Mouse (Mus musculus) left cerebral cortex, adult 18-20 months (tissue): Measurements from ENCODE around the gene Rora. TPM values are rescaled to one million over a fixed set of nuclear protein-coding genes. Genes with fewer than 3 reads are reported as not detected.

ENCODE experiments used
- DNase-seq, 2 experiments: peaks; one replicate each; pipeline ENCODE4 v3.0.0; 2021 to 2022; ENCODE audit warnings: low spot score in 2 of 2, mixed read lengths in 1 of 2
- total RNA-seq, 2 experiments: library from RNA; stranded (reverse); gene quantifications; 2 replicates each; pipeline ENCODE4 v1.2.3; 2021

Rora gene
- total RNA-seq, 2 experiments from 2014 or later: 66.0 to 72.4 TPM

DNA sequence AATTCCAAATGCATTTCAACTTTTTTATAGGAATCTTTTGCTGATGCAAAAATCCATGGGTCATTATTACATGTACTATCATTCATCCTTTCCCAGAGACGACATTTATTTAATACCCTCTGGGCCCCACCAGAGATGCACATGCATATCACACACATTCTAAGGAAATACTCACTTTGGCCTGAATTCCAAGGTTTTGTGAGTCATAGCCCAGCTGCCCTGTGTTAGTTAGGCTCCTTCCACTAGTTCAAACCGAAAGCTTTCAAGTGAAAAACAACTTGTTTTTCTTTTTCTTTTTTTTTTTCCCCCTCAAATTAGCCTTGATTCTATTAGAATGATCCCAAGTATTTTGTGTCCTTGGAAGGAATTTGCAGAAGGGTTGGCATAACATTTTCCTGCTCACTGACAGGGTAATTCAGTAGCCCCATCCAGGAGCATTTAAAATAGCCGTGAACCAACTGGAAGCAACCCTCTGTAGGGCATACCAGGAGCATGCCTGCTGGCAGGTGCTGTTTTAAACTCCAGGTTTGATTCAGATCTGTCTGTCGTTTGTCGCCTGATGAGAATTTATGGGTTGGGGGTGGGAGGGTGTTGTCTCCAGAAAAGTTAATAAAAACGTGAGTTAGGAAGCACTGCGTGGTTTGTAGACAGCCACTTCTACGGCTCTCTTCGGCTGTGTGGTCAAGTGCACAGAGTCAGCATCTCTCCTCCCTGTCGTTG, 621.3 kb downstream of the Rora start:
- no peak for DNase-seq

DNA sequence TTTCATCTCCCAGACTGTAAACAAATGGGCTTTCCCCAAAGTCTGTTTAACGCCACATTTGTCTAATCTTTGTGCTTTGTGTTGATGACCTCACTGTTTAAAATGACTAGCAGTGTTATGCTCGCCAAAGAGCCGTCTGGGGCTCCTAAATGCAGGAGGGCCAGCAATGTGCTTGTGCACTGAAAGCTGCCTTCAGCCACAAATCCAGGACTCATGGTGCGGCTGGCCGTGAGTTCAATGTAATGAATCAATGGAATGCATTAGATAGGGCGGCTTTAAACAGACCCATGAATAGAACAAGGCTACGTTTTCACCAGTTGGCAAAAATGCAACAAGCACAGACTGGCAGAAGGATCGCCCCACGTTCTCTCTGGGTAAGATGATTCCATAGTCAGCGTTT, 623.7 kb downstream of the Rora start:
- DNase-seq: no peak

DNA sequence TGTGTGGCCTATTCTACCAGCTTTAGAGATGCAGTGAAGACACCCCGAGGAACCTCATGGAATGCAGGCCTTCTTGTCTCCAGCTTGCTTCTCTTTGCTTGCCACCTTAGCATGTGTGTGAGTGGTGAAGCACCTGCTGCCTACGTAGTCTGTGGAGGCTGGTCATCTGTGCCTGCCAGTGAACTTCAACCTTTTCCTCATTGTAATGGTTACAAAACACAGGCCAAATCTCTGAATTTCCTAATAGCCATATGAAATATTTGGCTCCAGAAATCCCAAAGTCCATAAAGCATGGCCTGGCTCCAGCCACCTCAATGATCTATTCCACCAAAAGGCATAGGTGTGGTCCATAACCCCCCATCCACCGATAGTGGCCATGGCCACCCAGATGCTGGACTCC, 631.4 kb downstream of the Rora start:
- no peak for DNase-seq

DNA sequence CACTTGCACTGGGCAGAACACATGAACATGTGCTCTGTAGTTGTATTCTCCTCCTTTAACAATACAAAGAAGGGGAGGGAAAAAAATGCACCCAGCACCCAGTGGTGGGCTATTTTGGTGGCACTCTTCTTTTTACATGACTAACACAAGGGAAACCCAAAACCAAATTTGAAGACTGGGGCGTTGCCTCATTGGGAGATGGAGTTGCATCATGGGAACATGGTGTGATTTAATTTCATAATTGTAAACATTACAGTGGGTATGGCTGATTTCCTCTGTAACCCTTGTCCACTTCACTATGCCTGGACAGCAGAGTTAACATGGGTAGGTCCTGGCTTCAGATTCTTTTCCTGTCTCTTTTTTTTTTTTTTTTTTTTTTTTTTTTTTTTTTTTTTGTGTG, 634.5 kb downstream of the Rora start:
- no peak for DNase-seq

DNA sequence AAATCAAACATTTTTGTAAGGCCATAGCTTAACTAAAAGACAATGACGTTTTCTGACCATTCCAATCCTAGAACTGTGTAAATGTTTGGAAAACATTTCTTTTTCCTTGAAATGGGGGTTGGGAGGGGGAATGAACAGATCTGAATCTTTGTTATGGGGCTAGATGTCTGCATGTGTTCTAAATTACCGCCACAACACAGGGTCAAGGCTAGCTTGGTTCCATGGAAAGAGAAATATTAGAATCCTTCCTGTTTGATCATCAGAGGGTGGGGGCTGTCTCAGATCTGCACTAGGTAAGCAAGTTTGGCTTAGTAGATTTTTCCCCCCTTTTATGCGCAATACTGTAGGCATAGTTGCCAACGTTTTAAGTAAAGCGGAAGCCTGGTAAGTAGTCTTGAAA, 635.0 kb downstream of the Rora start:
- DNase-seq: no peak

DNA sequence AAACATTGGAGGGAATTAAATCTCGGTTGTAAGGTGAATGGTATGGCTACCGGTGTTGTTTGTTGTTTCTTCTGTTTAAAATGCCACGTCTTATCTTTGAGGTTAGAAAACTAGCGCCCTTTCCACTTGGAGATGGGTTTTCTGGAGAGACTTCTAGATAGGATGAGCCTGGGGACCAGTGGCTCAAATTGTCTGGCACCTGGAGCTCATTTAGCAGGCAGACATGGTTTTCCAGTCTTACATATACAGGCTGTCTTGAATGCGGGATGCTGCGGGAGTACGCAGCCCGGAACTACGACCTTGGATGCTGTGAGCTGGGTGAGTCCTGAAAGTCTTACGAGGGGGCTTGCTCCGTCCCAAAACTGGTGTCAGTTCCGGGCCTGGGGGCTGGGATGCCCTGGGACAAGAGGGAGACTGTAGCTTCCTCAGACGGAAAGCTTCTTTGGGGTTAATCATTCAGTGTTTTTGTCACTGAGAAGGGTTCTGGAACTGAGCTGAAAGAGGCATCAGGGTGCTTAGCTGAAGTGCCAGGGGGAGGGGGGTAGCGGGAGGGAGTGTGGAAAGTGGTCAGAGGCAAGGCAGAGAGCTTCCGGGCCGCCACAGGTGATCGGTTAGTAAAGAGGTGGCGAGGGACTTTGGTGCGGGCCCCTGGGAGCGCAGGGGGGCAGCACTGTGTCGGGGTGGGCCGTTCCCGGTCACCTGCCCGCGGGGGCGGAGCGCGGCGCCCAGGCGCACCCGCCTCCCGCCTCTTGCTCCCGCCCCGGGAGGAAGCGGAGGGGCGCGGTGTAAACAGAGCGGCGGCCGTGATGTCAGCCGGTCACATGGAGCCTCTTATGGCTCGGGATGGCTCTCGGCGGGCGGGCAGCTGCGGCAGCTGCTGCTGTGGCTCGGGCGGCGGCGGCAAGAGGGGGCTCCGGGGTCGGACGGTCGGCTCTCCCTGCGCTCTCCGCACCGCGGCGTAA, 635.8 kb downstream of the Rora start:
- DNase-seq: peak; percentile 75 to 82

DNA sequence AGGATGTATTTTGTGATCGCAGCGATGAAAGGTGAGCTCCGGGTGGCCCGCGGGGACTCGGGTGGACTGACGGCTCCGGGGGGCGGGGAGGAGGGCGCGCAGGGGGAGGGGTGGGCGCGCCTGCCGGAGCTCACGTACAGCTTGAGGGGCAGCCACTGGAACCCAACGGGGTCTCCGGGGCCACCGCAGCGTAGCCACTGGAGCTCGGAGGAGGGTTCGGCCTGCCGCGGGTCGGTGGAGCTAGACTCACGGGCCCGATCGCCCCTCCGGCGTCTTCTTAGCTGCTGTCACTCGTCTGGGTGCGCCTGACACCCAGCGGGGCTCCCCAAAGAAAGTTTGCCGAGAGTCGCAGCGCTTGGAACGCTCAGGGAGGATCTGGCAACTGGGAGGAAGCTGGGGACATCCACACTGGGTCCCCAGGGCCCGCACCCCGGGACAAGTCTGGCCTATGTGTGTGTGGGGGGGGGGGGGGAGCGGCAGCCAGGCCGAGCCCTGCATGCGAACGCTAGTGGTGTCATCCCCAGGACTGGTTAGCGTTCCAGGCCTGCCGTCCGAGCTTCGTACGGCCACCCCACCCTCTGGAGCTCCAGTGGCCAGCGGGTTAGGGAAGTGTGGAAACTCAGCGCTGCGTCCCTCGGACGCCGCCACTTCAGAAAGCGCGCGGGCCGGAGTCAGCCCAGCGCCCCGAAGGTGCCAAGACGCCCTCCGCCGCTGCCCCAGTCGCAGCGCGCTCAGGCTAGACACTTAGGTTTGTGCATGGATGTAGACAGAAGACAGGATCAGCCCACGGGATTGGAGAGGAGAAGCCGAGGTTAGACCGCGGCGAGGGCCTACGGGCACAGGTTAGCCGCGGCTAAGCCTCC, 636.7 kb downstream of the Rora start:
- peak; percentile 12 to 26 for DNase-seq

DNA sequence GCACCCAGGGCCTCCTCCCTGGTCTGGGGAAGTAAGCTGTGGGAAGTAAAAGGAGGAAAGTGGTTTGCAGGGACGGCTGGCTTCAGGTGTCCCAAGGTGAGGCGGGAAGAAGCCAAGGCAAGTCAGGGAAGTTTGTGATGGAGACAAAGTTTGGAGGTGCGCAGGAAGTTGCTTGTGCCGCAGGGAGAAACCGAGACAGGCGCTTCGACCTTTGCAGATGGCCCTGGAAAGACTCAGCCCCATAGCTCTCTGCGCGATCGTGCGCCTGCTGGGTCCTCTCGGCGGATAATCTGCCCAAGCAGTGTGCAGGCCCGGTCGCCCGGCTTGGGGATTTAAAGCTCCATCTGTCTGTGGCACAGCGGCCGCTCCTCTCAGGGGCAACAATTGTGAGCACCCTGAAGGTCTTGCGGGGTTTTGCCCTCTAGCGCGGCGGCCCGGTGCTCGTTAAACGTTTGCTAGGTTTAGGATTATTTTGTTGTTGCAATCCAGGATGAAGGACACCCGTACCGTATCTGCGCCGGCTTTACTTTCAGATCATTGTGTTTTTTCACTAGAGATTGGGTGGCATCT, 637.4 kb downstream of the Rora start:
- DNase-seq: peak; percentile 25 to 30

DNA sequence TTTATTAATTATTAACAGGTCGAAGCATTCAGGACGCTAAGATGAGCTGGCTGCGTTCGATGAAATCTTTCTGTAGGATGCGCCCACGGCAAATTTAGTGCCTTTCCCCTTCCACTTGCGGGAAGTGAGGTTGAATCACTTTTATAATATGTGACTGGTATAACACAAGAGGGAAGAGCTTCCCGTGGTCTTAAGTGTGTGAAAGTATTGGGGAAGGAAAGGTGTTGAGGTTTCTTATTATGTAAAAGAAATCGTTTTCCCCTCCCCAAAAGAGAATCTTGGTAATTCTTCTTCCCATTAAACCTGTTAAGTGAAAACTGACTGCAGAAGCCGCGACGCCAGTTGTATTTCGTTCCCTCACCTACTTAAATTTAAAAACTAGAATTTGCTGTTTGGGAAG, 637.9 kb downstream of the Rora start:
- DNase-seq: no peak

DNA sequence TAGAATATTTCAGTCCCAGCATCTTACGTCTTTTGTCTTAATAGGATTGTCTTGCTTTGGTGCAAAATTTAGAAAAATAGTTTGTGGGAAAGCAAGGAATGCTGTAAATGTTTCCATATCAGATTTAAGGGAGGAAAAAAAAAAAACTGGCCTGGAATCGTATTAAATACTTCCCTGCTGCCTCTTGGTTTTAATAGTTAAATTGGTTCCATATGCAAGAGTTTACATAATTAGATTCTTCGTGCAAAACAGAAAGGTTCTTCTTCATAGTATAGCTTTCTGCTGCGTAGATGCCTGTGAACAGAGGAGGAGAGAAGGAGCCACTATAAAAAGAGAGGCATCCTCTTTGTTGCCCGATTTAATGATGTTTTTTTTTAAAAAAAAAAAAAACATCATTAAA, 638.8 kb downstream of the Rora start:
- no peak for DNase-seq

DNA sequence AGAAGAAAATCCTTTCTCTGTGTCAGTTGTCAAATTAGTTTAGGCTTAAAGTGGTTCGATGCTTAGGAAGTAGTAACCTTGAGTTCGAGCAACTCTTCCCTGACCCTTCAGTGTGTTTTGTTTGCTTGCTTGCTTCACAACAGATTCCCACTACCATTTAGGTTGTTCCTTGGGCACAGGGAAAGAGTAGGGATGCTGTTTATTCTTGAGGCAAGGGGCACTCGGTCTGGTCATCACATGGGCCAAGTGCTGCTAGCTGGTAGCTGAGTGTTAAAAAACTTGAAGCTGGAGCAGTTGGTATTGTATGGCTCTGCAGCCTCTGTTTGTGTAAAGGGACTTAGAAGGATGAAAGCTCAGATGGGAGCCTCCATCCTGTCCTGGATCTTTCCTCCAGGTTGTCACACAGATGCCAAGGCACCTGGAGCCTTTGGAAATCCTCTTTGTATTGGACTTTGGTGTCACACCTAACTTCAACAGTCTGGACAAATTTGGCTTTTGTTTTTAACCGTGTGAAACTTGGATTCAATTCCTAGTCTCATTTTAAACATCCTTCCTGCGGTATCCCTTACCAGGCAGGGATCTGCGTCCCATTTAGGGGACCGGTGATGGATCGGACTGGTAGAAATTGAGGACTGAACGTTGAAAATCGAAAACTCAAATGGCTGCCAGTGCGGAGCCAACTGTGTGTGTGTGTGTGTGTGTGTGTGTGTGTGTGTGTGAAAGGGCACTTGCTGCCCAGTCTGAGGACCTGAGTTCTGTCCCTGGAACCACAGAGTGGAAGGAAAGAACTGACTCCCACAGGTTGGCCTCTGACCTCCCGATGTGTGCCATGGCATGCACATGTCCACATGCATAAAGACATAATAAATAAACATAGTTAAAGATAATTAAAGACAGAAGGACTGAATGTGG, 639.4 kb downstream of the Rora start:
- no peak for DNase-seq

DNA sequence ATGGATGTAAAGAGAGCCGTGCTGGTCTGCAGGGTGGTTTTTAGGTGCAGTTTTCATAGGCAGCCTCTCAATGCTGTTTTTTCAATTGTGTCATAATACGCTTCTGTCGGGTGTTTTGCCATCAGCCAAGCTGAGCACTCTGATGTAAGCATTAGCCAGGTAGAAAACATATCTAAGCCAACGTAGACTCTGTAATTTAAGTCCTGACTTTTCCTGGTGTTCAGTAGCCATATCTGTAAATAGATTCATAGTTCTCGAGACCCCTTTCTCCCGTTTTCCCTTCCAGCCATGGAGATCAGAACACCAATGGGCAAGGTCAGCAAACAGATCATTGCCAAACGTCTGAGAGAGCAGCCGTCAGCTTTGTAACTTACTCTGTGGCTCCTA, 640.1 kb downstream of the Rora start:
- no peak for DNase-seq

DNA sequence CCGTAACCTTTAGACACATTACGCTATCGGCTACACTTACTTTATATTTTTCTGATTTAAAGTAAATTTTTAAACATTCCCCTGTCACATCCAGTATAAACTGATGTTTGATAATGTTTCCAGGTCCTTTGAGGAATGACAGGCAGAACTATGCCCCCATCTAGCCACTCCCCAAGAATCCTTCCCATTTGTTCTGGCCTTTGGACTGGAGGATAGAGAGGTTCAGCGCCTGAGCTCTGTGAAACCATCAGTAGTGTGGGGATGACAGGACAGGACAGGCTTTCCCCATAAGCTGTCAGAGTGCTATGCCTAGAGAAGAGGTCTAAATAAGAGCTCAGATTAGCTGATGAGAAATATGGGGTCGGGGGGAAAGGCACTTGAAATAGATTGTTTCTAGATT, 640.8 kb downstream of the Rora start:
- no peak for DNase-seq

DNA sequence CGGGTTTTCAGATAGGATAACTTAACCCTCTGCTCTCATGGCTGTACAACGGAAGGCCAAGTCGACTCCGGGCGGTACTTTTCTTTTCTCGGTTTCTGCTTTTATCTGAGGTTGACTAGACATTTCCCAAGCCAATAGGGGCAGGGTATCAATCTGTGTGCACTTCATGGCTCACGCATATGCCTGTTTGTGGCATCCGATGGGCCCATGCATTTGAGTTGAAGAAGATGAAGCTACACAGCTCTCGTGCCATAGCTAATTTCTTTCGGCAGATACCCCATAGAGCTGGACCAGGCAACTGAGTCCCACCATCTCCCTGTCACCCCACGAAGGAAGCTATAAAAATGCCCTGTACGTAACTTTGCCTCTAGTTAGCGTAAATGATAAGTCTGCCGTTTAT, 641.3 kb downstream of the Rora start:
- DNase-seq: no peak

DNA sequence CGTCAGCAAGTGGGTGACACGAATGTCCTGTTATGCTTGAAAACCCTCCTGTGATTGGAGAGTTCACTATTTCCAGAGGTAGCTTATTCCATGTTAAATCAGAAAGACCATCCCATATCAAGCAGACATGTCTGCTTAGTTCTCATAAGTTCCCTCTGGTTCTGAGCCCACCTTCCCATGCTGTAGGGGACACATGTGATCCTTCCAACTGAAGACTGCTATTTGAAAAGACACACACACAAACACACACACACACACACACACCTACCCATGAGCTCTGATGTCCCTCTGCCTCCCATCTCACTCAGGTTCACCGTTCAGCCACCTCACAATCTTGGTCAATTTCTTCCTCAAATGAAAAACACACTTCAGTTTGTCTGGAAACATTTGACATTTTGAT, 642.2 kb downstream of the Rora start:
- DNase-seq: no peak

DNA sequence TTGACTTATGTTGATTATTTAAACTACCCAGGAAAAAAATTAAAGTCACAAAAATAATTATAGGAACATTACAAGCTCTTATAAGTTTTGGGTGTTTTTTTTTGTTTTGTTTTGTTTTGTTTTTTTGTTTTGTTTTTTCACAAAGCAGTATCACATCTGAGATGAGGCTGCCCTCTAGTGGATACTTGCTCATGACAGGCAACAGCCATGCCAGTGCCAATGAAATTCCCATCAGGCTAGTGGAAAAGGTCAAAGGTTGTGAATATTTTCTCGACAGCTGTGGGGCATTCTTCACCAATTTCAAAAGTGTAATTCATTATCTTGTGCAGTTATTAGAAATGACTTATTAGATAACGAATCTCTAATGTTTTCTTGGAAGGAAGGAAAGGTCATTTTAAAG, 642.8 kb downstream of the Rora start:
- DNase-seq: peak; percentile 47 to 75

DNA sequence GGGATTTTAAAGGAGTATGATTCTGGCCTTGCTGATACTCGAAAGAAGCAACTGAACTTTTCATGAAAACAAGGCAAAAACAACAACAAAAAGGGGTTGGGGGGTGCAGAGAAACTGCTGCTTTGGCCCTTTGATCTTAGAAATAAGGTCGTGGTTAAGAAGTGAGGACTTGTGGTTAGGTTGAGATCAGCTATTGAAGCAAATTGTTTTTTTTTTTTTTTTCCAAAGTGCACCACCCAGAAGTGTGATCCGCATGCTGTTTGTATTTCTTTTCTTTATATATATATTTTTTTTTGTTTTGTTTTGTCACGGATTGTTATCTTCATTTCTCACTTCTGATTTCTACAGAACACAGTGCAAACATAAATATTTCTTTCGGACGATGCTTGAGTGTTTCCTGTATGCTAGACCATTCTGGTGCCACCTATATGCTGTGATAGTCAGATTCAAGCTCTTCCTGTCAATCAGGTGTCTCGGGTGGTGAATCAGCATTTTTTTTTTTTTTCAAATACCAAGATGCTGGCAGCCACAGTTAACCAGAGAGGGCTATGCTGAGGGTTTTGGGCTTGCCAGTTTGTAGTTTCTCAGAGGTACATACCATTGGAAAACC, 644.3 kb downstream of the Rora start:
- no peak for DNase-seq

DNA sequence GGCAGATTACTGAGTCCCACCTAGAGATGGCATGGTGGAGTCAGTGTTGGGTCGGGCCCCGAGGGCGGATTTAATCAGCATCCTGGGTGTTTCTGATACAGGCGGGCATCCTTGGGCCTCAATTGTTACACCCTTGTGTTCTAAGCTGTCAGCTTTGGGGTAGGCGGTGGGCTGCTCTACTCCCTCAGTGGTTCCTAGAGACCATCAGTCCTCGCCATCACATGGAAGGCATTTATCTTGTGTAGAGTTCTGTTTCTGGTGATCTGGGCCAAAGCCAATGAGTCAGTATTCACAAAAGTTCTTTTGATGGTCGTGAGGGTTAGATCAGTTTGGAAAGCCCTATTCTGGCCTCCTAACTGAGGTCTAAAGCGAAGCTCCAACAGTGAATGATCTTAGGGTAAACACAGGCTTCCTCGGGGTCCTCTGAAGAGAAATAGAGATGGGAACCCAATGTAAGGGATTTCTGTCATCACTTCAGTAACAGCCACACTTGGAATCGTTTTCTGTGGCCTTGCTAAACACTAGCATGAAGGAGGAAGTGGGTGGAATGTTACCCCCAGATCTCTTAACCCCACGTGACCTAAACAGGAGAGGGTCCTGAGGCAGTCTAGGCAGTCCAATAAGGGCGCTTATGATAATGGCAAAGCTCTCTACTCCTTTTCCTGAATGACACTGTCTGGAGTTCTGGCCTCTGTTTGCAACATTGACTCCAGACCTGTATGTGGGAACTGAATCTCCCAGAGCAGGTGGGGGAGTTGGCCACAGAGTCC, 645.2 kb downstream of the Rora start:
- DNase-seq: no peak

DNA sequence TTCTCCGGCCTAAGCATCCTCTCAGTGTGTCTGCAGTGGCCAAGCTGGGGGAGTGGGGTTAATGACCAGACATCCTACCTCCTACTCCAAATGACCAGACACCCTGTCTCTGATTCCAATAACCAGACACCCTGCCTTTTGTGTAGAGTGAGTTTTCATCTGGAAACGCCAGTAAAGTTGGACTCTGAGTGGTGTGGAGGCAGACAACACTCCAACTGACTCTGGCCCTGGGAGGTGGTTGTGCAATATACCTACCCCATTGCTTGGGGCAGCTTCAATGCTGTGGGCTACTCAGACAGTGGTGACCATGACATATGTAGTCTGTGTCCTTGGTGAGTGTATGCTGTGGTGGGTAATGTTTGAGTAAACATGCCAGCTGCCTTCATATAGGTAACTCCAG, 645.9 kb downstream of the Rora start:
- no peak for DNase-seq
